Mouse (Mus musculus) neural tube, embryonic 11.5 days (tissue): ENCODE data around the gene Slc34a1. TPM values are rescaled to one million over a fixed set of nuclear protein-coding genes. Genes with fewer than 3 reads are reported as not detected.

ENCODE experiments used
- ATAC-seq: fragments of 200-750 bp; cut with Nextera tagmentation; 2 replicates; pipeline ENCODE4 v1.8.0; 2017; ENCODE audit warnings: moderate number of reproducible peaks, mild to moderate bottlenecking, moderate TSS enrichment, moderate library complexity; ENCODE audit not compliant: insufficient read depth, low FRiP score, low TSS enrichment
- DNase-seq: peaks from one replicate; pipeline ENCODE4 v3.0.0-alpha.2; 2015; ENCODE audit warnings: low spot score
- H3K27ac ChIP-seq: fragments of 300-500 bp; sonication (generic); 2 replicates; pipeline ENCODE4 v1.5.1; 2014; ENCODE audit warnings: low read depth, mild to moderate bottlenecking, low read length
- H3K27me3 ChIP-seq: fragments of 300-500 bp; sonication (generic); 2 replicates; pipeline ENCODE4 v1.6.1; 2014; ENCODE audit warnings: mild to moderate bottlenecking, low read length, mixed read lengths; ENCODE audit not compliant: control insufficient read depth, insufficient read depth
- H3K36me3 ChIP-seq: fragments of 300-500 bp; sonication (generic); 2 replicates; pipeline ENCODE4 v1.6.1; 2014; ENCODE audit warnings: mild to moderate bottlenecking, low read length, moderate library complexity, mixed read lengths; ENCODE audit not compliant: control insufficient read depth, insufficient read depth
- H3K4me1 ChIP-seq: fragments of 300-500 bp; sonication (generic); 2 replicates; pipeline ENCODE4 v1.6.1; 2014; ENCODE audit warnings: low read length, mixed read lengths; ENCODE audit not compliant: control insufficient read depth, insufficient read depth
- H3K4me2 ChIP-seq: fragments of 300-500 bp; sonication (generic); 2 replicates; pipeline ENCODE4 v1.6.1; 2014; ENCODE audit warnings: low read depth, mild to moderate bottlenecking, moderate library complexity
- H3K4me3 ChIP-seq: fragments of 300-500 bp; sonication (generic); 2 replicates; pipeline ENCODE4 v1.5.1; 2014; ENCODE audit warnings: low read depth, low read length
- H3K9ac ChIP-seq: fragments of 300-500 bp; sonication (generic); 2 replicates; pipeline ENCODE4 v1.6.1; 2014; ENCODE audit warnings: mild to moderate bottlenecking, low read length
- H3K9me3 ChIP-seq: fragments of 300-500 bp; sonication (generic); 2 replicates; pipeline ENCODE4 v1.6.1; 2016; ENCODE audit warnings: low read length; ENCODE audit not compliant: control insufficient read depth
- WGBS: fragments of 180-500 bp; shearing (Covaris S2); extraction: QIAGEN DNeasy Blood & Tissue Kit; methylation state at CpG from one replicate; pipeline ENCODE4 v1.1.7; 2014; 5-methylcytosine and 5-hydroxymethylcytosine counted together
- polyA plus RNA-seq: library from polyadenylated mRNA; unstranded; fragments of >200 nt; fragmentation: Nextera tagmentation; extraction: Ambion mirVana; gene quantifications from 2 replicates; pipeline ENCODE4 v1.2.1, GENCODE M21; 2014

The Slc34a1 gene
- 0.13 TPM in 1 of 2 replicates, not detected in the other for polyA plus RNA-seq

DNA sequence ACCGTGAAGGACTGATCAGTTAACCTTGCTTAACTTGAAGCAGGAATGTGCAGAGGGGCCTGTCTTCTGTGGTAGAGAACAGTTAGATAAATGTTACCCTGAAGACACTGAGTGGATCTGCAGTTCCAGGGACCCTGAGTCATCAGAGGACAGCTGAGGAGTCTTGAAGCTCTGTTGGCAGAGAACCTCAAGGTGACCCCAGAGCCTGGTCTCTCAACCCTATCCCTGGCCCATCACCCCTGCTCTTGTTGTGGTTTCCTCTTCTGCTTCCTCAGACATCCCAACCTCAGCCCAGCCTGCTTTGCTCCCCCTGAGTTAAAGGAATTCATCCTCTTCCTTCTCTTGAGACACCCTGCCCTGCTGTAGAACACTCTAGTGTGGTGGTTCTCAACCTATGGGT, at the start of gene Slc34a1:
Slc34a1 (plus strand) TSS at position 100 of the 400 bp plus-strand sequence.
- no peaks in the 10 kb centered on the region for H3K4me1 ChIP-seq
- H3K9me3 ChIP-seq, result no peaks in the 10 kb centered on the region
- no peak within 1 kb of the TSS for H3K4me3 ChIP-seq
- no peak for ATAC-seq
- H3K9ac ChIP-seq, result no peak within 1 kb of the TSS
- no peak within 1 kb of the TSS for H3K27ac ChIP-seq
- no peak within 1 kb of the TSS for H3K4me2 ChIP-seq
- DNase-seq, result no peak
- 90% methylated on average over 1 of the region's 1 CpGs for WGBS
- H3K27me3 ChIP-seq, result no peaks in the 10 kb centered on the region
- H3K36me3 ChIP-seq, result no peaks in the 10 kb centered on the region

GRCm38 (mm10) chr13:55361145-55361544, 36.8 kb upstream of the Slc34a1 start:
- Histone ChIP-seq H3K4me2 (peak overlapping the region; percentile 59), H3K36me3 (peaks cover 5% of the 10 kb centered on the region; the same call in 1 of the 2 replicates), H3K4me3 (peak overlapping the region; percentile 85), H3K27ac (no peak overlapping the region), H3K27me3 (no peaks in the 10 kb centered on the region), H3K9ac (no peak overlapping the region), H3K4me1 (peaks cover 12% of the 10 kb centered on the region), H3K9me3 (no peaks in the 10 kb centered on the region)
- DNase-seq (no peak), ATAC-seq (no peak)

DNA sequence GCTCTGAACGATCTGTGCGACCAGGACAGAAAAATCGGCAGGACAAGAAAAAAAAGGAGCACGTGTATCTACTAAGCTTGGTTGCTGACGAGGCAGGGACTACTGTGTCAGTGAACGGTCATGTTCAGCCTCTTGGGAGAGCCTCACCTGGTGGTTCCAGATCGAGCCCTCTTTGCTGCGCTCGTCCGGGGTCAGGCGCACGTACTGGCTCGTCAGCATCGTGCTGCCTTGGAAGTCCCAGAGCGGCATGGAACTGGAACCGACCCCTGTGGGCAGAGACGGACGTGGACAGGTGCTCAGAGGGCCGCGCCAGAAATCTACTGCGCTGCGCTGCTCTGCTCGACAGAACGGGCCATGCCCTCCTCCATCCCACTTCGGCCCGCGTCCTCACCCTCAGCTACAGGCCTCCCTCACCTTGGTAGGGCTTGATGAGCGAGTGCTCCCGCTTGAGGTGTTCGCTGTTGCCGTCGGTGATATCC, 36.0 kb upstream of the Slc34a1 start:
- Histone ChIP-seq H3K27ac (peak overlapping the region; percentile 79), H3K36me3 (0 out of 2 replicates have a peak, but pooled peaks cover 3% of the 10 kb centered on the region), H3K9me3 (no peaks in the 10 kb centered on the region), H3K27me3 (no peaks in the 10 kb centered on the region), H3K4me3 (peak overlapping the region; percentile 85), H3K4me2 (peak overlapping the region; percentile 59), H3K4me1 (peaks cover 12% of the 10 kb centered on the region), H3K9ac (peak overlapping the region; percentile 89)
- under 1% methylated on average over 32 of the region's 32 CpGs for WGBS
- DNase-seq (no peak), ATAC-seq (peak; percentile 66)

DNA sequence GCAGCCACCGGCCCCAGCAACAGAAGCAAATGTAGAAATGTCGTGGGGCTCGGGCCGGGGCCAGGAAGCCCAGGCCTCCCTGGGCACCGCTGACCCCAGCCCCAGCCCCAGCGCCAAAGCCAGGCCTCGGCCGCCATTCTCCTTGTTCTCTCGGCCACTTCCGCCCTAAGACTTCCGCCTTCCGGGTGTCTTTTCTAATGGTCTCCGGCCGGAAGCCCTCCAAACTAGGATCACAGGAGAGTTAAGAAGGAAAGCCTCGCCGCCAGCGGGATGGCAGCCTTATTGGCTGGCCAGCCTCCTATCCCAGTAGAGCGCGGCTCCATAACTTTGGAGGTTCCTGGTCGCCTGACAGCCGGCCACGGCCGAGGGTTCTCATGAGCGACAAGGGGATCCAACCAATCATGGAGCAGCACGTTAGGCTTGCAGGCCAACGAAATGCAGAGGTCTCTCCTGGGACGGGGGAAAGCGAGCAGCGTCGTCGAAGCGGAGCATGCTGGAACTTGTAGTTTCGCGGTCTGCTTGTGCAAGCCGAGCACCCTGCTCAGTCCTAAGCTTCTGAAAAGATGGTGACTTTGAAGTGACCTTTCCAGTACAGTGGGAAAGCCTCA, 35.4 kb upstream of the Slc34a1 start, which contains the start of gene Lman2:
Lman2 (minus strand) TSS at position 331 of the 608 bp plus-strand sequence.
- WGBS, result under 1% methylated on average over 35 of the region's 35 CpGs

GRCm38 (mm10) chr13:55368401-55368800, 29.6 kb upstream of the Slc34a1 start:
- Histone ChIP-seq H3K27ac (no peak overlapping the region), H3K4me1 (no peaks in the 10 kb centered on the region), H3K27me3 (no peaks in the 10 kb centered on the region), H3K9me3 (no peaks in the 10 kb centered on the region), H3K4me3 (no peak overlapping the region), H3K36me3 (no peaks in the 10 kb centered on the region), H3K9ac (no peak overlapping the region), H3K4me2 (no peak overlapping the region)
- ATAC-seq (no peak), DNase-seq (no peak)
- 79% methylated on average over 7 of the region's 7 CpGs for WGBS

More for the DNA sequence above, 35.4 kb upstream of the Slc34a1 start, which contains the start of gene Lman2:
- ATAC-seq, result peak; percentile 97
- H3K4me2 ChIP-seq, result peak within 1 kb of the TSS; percentile 59
- peak within 1 kb of the TSS; percentile 79 for H3K27ac ChIP-seq
- no peaks in the 10 kb centered on the region for H3K9me3 ChIP-seq
- H3K36me3 ChIP-seq, result 0 out of 2 replicates have a peak, but pooled peaks cover 3% of the 10 kb centered on the region
- H3K27me3 ChIP-seq, result no peaks in the 10 kb centered on the region
- H3K4me3 ChIP-seq, result peak within 1 kb of the TSS; percentile 85
- H3K9ac ChIP-seq, result peak within 1 kb of the TSS; percentile 89
- H3K4me1 ChIP-seq, result peaks cover 12% of the 10 kb centered on the region
- peak; percentile 96 for DNase-seq

- Histone ChIP-seq H3K4me1 (no peaks in the 10 kb centered on the region), H3K9me3 (no peaks in the 10 kb centered on the region), H3K36me3 (no peaks in the 10 kb centered on the region), H3K4me2 (no peak within 1 kb of the TSS), H3K4me3 (no peak within 1 kb of the TSS), H3K27me3 (no peaks in the 10 kb centered on the region), H3K27ac (no peak within 1 kb of the TSS), H3K9ac (no peak within 1 kb of the TSS)
- ATAC-seq (no peak), DNase-seq (no peak)
- 58% methylated on average over 13 of the region's 13 CpGs for WGBS
These were observed 28.4 kb upstream of the Slc34a1 start, which contains the start of gene Rgs14 for GRCm38 (mm10) chr13:55369531-55370114. Rgs14 (plus strand) TSS chr13:55369732.

- no peak for ATAC-seq
- Histone ChIP-seq H3K27ac (no peak overlapping the region), H3K27me3 (no peaks in the 10 kb centered on the region), H3K9ac (no peak overlapping the region), H3K9me3 (no peaks in the 10 kb centered on the region), H3K4me2 (no peak overlapping the region), H3K36me3 (no peaks in the 10 kb centered on the region), H3K4me1 (no peaks in the 10 kb centered on the region), H3K4me3 (no peak overlapping the region)
- DNase-seq, result no peak
- 67% methylated on average over 3 of the region's 3 CpGs for WGBS
These were observed 27.8 kb upstream of the Slc34a1 start for GRCm38 (mm10) chr13:55370234-55370633.

DNA sequence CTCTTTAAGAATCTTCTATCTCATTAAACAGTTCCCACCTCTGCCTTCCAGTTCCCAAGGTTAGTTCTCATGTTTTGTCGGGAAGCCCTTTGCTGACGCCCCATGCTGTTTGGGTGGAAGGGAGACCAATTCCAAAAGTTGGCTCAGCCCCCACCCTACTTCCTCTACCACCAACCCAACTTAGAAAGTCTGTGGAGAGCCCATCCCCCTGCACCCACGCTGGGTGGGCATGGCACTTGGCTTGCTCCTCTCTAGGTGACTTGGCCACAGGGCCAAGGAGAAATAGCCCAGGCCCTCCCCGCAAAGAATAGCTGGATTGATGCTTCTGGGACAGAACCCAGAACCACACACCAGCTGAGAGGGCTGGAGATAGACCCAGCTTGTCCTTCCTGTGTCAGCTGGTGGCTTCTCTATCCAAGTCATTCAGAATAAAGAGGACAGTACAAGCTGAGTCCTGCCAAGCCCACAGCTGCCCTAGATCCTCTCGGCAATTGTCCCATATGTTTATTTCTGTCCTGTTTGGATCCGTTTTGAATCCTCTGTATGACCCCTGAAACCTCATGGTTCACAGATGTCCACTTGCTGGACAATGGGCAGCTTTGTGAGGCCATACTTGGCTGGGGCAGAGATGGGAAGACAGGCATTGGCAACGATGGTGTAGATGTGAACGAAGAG, 26.8 kb upstream of the Slc34a1 start:
- ATAC-seq, result no peak
- H3K4me1 ChIP-seq, result no peaks in the 10 kb centered on the region
- no peak overlapping the region for H3K9ac ChIP-seq
- H3K9me3 ChIP-seq, result no peaks in the 10 kb centered on the region
- no peak for DNase-seq
- no peak overlapping the region for H3K4me3 ChIP-seq
- H3K27me3 ChIP-seq, result 0 out of 2 replicates have a peak, but pooled peaks cover 2% of the 10 kb centered on the region
- no peaks in the 10 kb centered on the region for H3K36me3 ChIP-seq
- 71% methylated on average over 8 of the region's 8 CpGs for WGBS
- H3K27ac ChIP-seq, result no peak overlapping the region
- H3K4me2 ChIP-seq, result no peak overlapping the region
